Mouse (Mus musculus): ENCODE data around the gene Tmbim1. TPM values are rescaled to one million over a fixed set of nuclear protein-coding genes. Genes with fewer than 3 reads are reported as not detected.

The Tmbim1 gene
- polyA plus RNA-seq, 1 experiment from 2014 or later, result 105 TPM

DNA sequence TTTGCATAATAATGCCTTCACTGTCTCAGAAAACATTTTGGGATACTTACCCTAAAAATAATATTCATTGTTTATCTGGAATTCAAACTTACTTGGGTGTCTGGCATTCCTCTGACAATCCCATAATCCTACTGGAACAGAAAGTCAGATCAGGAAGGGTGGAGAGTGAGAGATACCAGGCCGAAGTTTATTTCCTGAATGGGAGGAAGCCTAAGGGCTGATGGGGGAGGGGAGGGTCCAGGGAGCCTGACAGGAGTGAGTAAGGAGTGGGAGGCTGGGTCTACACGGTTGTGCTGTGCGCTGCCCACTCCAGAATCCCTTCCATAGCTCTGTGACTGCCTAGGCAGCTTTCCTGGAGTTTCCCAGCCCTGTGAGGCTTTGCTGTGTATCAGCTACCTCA is 4.3 kb upstream of the Tmbim1 start:
- H3K4me1 ChIP-seq (ENCODE audit: control insufficient read depth, insufficient read depth, low read length), result peaks cover 19% of the 10 kb centered on the region
- H3K9ac ChIP-seq (ENCODE audit: low read length), result peak overlapping the region; percentile 51
- no peak overlapping the region for H3K4me3 ChIP-seq (replicated peaks; ENCODE audit: low read length)
- no peaks in the 10 kb centered on the region for H3K27me3 ChIP-seq (ENCODE audit: control insufficient read depth, insufficient read depth, low read length)
- no peak for ATAC-seq (ENCODE audit: insufficient read depth, low FRiP score)
- WGBS, result 18% methylated on average over 3 of the region's 3 CpGs
- H3K27ac ChIP-seq (ENCODE audit: low read length), result peak overlapping the region; percentile 63
- H3K9me3 ChIP-seq (replicated peaks; ENCODE audit: control insufficient read depth, low read length), result no peaks in the 10 kb centered on the region
- H3K36me3 ChIP-seq (ENCODE audit: control insufficient read depth, insufficient read depth, low read length), result no peaks in the 10 kb centered on the region
- no peak overlapping the region for H3K4me2 ChIP-seq (ENCODE audit: low read depth, low read length)

DNA sequence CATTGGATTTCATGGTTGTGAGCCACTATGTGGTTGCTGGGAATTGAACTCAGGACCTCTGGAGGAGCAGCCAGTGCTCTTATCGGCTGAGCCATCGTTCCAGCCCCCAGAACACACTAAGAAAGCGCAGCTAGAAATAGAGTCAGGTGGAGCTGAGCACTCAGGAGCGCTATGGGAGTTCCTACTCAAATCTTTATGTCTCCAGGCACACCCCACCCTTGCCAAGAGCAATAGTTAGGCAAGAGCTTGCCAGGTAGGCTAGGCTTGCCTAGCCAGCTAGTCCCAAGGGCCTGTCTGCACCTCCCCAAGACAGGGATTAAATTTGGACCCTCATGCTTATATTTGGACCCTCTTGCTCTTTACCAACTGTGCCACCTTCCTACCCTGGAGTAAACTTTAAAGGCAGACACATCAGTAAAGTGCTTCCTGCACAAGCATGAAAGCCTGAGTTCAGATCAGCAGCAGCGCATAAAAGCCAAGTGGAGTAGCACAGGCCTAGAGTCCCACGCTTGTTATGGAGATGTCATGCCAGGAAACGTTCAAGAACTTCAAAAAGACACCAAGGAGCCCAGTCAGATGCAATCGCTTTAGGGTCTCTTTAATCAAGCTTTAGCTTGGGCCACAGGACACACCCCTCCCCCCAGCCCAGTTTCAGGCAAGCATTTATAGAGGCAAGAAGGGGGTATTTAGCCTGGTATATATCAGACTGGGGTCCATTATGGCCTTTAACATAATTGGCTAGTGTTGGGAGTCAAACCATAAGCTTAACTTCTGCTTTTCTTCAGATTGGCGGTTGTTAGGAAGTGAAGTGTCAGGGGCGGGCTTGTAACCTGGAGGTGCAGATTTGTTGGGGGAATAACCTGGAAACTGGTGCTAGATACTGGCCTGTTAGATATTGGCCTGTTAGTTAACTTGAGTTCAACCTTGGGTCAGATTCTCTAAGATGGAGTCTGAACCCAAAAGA is 2.9 kb upstream of the Tmbim1 start:
- WGBS, result 69% methylated on average over 10 of the region's 10 CpGs
- ATAC-seq (ENCODE audit: insufficient read depth, low FRiP score), result no peak
- H3K27ac ChIP-seq (ENCODE audit: low read length), result peak overlapping the region; percentile 11; the same call in 1 of the 2 replicates

GRCm38 (mm10) chr1:74307146-74307545 is 1.7 kb upstream of the Tmbim1 start:
- Histone ChIP-seq H3K36me3 (ENCODE audit: control insufficient read depth, insufficient read depth, low read length) (no peaks in the 10 kb centered on the region), H3K4me3 (replicated peaks; ENCODE audit: low read length) (no peak overlapping the region), H3K27ac (ENCODE audit: low read length) (peak overlapping the region; percentile 38; the same call in 1 of the 2 replicates), H3K27me3 (ENCODE audit: control insufficient read depth, insufficient read depth, low read length) (no peaks in the 10 kb centered on the region), H3K4me1 (ENCODE audit: control insufficient read depth, insufficient read depth, low read length) (peaks cover 32% of the 10 kb centered on the region), H3K9me3 (replicated peaks; ENCODE audit: control insufficient read depth, low read length) (no peaks in the 10 kb centered on the region), H3K4me2 (ENCODE audit: low read depth, low read length) (no peak overlapping the region), H3K9ac (ENCODE audit: low read length) (no peak overlapping the region)
- ATAC-seq (ENCODE audit: insufficient read depth, low FRiP score), result peak; percentile 72
- 48% methylated on average over 1 of the region's 1 CpGs for WGBS

More for the DNA sequence above, 2.9 kb upstream of the Tmbim1 start:
- H3K4me1 ChIP-seq (ENCODE audit: control insufficient read depth, insufficient read depth, low read length), result peaks cover 24% of the 10 kb centered on the region
- no peaks in the 10 kb centered on the region for H3K9me3 ChIP-seq (replicated peaks; ENCODE audit: control insufficient read depth, low read length)
- H3K27me3 ChIP-seq (ENCODE audit: control insufficient read depth, insufficient read depth, low read length), result no peaks in the 10 kb centered on the region
- H3K9ac ChIP-seq (ENCODE audit: low read length), result 0 out of 2 replicates have a peak overlapping the region, but pooled peaks have one; percentile 15
- H3K4me3 ChIP-seq (replicated peaks; ENCODE audit: low read length), result no peak overlapping the region
- no peaks in the 10 kb centered on the region for H3K36me3 ChIP-seq (ENCODE audit: control insufficient read depth, insufficient read depth, low read length)
- no peak overlapping the region for H3K4me2 ChIP-seq (ENCODE audit: low read depth, low read length)

GRCm38 (mm10) chr1:74304946-74305345 is 476 bp downstream of the Tmbim1 start:
- Histone ChIP-seq H3K27me3 (ENCODE audit: control insufficient read depth, insufficient read depth, low read length) (no peaks in the 10 kb centered on the region), H3K4me2 (ENCODE audit: low read depth, low read length) (no peak overlapping the region), H3K27ac (ENCODE audit: low read length) (no peak overlapping the region), H3K36me3 (ENCODE audit: control insufficient read depth, insufficient read depth, low read length) (no peaks in the 10 kb centered on the region), H3K9ac (ENCODE audit: low read length) (no peak overlapping the region), H3K4me3 (replicated peaks; ENCODE audit: low read length) (no peak overlapping the region), H3K9me3 (replicated peaks; ENCODE audit: control insufficient read depth, low read length) (no peaks in the 10 kb centered on the region), H3K4me1 (ENCODE audit: control insufficient read depth, insufficient read depth, low read length) (peaks cover 49% of the 10 kb centered on the region)
- WGBS, result 67% methylated on average over 4 of the region's 4 CpGs
- no peak for ATAC-seq (ENCODE audit: insufficient read depth, low FRiP score)

GRCm38 (mm10) chr1:74304339-74304790 is 1.1 kb downstream of the Tmbim1 start:
- Histone ChIP-seq H3K9me3 (replicated peaks; ENCODE audit: control insufficient read depth, low read length) (no peaks in the 10 kb centered on the region), H3K27me3 (ENCODE audit: control insufficient read depth, insufficient read depth, low read length) (no peaks in the 10 kb centered on the region), H3K27ac (ENCODE audit: low read length) (peak overlapping the region; percentile 100), H3K4me2 (ENCODE audit: low read depth, low read length) (peak overlapping the region; percentile 83), H3K36me3 (ENCODE audit: control insufficient read depth, insufficient read depth, low read length) (no peaks in the 10 kb centered on the region), H3K9ac (ENCODE audit: low read length) (peak overlapping the region; percentile 99), H3K4me1 (ENCODE audit: control insufficient read depth, insufficient read depth, low read length) (peaks cover 50% of the 10 kb centered on the region), H3K4me3 (replicated peaks; ENCODE audit: low read length) (peak overlapping the region; percentile 84)
- ATAC-seq (ENCODE audit: insufficient read depth, low FRiP score), result no peak
- 6% methylated on average over 12 of the region's 12 CpGs for WGBS

- peaks cover 54% of the 10 kb centered on the region for H3K4me1 ChIP-seq (ENCODE audit: control insufficient read depth, insufficient read depth, low read length)
- ATAC-seq (ENCODE audit: insufficient read depth, low FRiP score), result peak; percentile 82
- H3K36me3 ChIP-seq (ENCODE audit: control insufficient read depth, insufficient read depth, low read length), result no peaks in the 10 kb centered on the region
- H3K4me3 ChIP-seq (replicated peaks; ENCODE audit: low read length), result peak overlapping the region; percentile 84
- H3K9me3 ChIP-seq (replicated peaks; ENCODE audit: control insufficient read depth, low read length), result no peaks in the 10 kb centered on the region
- peak overlapping the region; percentile 83 for H3K4me2 ChIP-seq (ENCODE audit: low read depth, low read length)
- peak overlapping the region; percentile 100 for H3K27ac ChIP-seq (ENCODE audit: low read length)
- peak overlapping the region; percentile 99 for H3K9ac ChIP-seq (ENCODE audit: low read length)
- under 1% methylated on average over 56 of the region's 56 CpGs for WGBS
- H3K27me3 ChIP-seq (ENCODE audit: control insufficient read depth, insufficient read depth, low read length), result no peaks in the 10 kb centered on the region
These were observed 1.7 kb downstream of the Tmbim1 start for GRCm38 (mm10) chr1:74303509-74304338.

DNA sequence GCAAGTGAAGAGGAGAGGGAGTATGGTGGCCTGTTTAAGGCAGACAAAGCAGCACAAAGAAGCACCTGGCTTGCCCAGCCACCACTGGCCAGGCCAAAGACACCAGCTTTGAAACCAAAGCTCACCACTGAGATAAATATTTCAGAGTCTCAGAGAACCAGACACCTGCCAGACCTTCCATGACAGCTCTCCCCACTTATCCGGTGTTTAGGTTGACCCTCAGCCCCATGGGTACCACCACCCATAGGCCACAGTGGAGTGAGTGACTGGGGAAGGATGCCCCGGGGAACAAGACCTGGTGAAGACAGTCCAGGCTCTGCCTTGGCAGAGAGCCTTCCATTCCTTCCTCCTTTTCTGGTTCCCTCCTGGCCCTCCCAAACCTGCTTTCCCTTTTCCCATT is 2.6 kb downstream of the Tmbim1 start:
- no peak for ATAC-seq (ENCODE audit: insufficient read depth, low FRiP score)
- Histone ChIP-seq H3K9me3 (replicated peaks; ENCODE audit: control insufficient read depth, low read length) (no peaks in the 10 kb centered on the region), H3K36me3 (ENCODE audit: control insufficient read depth, insufficient read depth, low read length) (no peaks in the 10 kb centered on the region), H3K27ac (ENCODE audit: low read length) (peak overlapping the region; percentile 100), H3K27me3 (ENCODE audit: control insufficient read depth, insufficient read depth, low read length) (no peaks in the 10 kb centered on the region), H3K4me3 (replicated peaks; ENCODE audit: low read length) (peak overlapping the region; percentile 84), H3K9ac (ENCODE audit: low read length) (peak overlapping the region; percentile 99), H3K4me1 (ENCODE audit: control insufficient read depth, insufficient read depth, low read length) (peaks cover 56% of the 10 kb centered on the region), H3K4me2 (ENCODE audit: low read depth, low read length) (peak overlapping the region; percentile 83)
- 61% methylated on average over 2 of the region's 2 CpGs for WGBS

DNA sequence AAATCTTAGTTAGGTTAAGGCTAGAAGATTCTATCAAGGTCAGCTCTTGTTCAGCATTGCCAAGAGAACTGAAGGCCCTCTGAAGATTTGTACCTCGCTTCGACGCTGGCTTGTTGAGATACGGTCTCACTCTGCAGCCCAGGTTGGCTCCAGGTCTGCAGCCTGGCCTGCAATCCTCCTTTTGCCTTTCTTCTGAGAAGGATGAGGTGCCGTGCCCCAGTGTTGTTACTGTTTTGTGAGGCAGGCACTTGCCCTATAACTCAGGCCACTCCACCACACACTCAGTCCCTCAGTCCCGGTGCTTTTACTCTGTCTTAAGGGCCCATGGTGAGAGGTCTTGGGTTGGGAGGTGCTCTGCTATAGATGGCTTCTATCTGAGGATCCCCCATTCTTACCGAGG is 3.2 kb downstream of the Tmbim1 start:
- peaks cover 62% of the 10 kb centered on the region for H3K4me1 ChIP-seq (ENCODE audit: control insufficient read depth, insufficient read depth, low read length)
- ATAC-seq (ENCODE audit: insufficient read depth, low FRiP score), result no peak
- peak overlapping the region; percentile 83 for H3K4me2 ChIP-seq (ENCODE audit: low read depth, low read length)
- no peaks in the 10 kb centered on the region for H3K9me3 ChIP-seq (replicated peaks; ENCODE audit: control insufficient read depth, low read length)
- no peaks in the 10 kb centered on the region for H3K36me3 ChIP-seq (ENCODE audit: control insufficient read depth, insufficient read depth, low read length)
- H3K4me3 ChIP-seq (replicated peaks; ENCODE audit: low read length), result peak overlapping the region; percentile 84
- WGBS, result 83% methylated on average over 7 of the region's 7 CpGs
- H3K9ac ChIP-seq (ENCODE audit: low read length), result peak overlapping the region; percentile 99
- peak overlapping the region; percentile 100 for H3K27ac ChIP-seq (ENCODE audit: low read length)
- no peaks in the 10 kb centered on the region for H3K27me3 ChIP-seq (ENCODE audit: control insufficient read depth, insufficient read depth, low read length)
